Mouse (Mus musculus) natural killer cell, adult 2 months (primary cell): ENCODE results near the gene Ebf4.

Source experiments
- DNase-seq, 2 experiments: peaks; one replicate each; pipeline ENCODE4 v3.0.0; 2022; ENCODE audit warnings: low spot score in 2 of 2

The Ebf4 gene

DNA sequence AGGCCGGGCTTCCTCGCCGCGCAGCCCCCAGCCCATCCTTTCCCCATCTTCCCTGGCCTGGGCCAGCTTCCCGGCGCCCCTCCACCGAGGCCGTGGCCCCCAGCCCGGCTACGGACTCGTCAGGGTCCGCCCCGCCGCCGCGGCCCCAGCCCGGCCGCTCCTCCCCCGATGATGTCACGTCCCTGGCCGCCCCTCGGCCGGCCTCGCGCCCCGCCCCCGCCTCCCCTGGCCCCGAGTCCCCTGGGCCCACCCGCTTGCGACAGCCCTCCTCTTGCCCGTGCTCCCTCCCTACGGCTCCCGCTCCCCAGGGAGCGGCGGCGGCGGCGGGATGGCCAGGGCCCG lies at the start of gene Ebf4:
Gene Ebf4, plus strand, starts transcription at position 234 of the 342 bp plus-strand sequence.
- DNase-seq, result no peak

- peak in 1 of 2 experiments; percentile 3 for DNase-seq
These were observed 48.1 kb upstream of the Ebf4 start for GRCm38 (mm10) chr2:130246912-130247311.

GRCm38 (mm10) chr2:130248226-130248625 lies 46.7 kb upstream of the Ebf4 start:
- no peak for DNase-seq

DNA sequence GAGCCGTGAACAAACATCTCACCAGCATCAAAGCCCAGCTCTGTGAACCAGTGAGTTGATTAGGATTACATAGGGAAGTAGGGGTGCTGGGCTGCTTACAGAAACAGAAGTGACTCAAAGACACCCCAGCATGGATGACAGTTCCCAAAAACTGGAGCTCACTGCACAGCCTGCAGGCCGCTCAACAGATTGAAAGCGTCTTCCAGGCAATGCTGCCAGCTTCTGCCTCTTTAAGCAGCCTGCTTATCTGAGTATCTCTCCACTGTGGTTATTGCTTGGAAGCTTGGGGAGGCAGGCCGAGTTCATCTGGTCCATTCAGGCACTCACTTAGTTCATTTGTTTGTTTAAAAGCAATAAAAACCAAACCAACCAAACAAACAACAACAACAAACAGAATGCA lies 38.2 kb upstream of the Ebf4 start:
- no peak for DNase-seq

DNA sequence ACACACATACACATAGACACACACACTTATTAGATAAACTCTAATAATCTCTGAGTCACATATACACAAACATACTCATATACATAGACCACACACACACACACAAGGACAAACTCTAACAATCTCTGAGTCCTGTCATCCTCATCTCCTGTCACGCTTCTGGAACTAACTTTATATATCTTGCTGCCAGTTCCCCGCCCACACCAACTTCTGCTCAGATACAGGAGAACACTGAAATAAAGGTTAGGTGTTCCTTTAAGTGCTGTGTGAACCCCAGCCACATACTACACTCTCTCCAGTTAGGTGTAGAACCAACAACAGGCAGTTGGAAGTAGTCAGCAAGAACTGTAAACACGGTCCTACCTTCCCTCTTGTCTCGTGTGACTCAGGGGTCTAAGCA lies 34.1 kb upstream of the Ebf4 start:
- no peak for DNase-seq

GRCm38 (mm10) chr2:130261914-130262313 lies 33.1 kb upstream of the Ebf4 start:
- no peak for DNase-seq

- DNase-seq, result no peak
These were observed 32.6 kb upstream of the Ebf4 start for GRCm38 (mm10) chr2:130262398-130262797.

GRCm38 (mm10) chr2:130265520-130265919 lies 29.4 kb upstream of the Ebf4 start:
- no peak for DNase-seq

GRCm38 (mm10) chr2:130268074-130268473 lies 26.9 kb upstream of the Ebf4 start:
- no peak for DNase-seq

GRCm38 (mm10) chr2:130273732-130274131 lies 21.2 kb upstream of the Ebf4 start:
- no peak for DNase-seq

DNA sequence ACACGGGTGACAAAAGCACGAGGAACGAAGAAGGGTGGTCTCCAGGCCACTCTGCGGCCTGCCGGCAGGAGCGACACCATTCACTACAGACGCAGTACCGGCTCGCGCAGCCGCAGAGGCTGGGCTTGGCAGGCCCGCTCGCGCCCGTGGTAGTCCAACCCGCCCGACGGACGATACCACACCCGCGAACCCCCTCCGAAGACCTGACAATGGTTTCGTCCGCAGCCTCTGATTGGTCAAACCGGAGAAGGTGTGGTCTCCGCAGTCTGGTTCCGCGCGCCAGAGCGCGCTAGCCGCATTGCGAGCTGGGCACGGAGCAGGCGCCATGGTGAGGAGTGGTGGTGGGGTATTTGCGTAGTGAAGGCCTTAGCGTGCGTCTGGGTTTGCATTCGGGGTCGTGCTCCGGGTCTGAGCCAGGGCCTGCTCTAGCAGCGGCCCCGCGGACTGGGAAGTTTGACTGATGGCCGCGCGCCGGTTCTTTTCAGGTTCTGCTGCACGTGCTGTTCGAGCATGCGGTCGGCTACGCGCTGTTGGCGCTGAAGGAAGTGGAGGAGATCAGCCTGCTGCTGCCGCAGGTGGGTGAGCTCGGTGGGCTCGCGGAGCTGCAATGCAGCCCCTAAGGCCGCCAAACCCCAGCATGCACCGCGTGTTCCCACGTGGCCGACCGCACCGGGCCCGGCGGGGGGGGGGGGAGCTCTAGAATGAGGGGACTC lies 20.7 kb upstream of the Ebf4 start, which contains the start of gene Nop56:
Gene Nop56, plus strand, starts transcription at position 282 of the 713 bp plus-strand sequence.
- DNase-seq, result peak; percentile 99

- no peak for DNase-seq
These were observed 20.1 kb upstream of the Ebf4 start for GRCm38 (mm10) chr2:130274862-130275261.

DNA sequence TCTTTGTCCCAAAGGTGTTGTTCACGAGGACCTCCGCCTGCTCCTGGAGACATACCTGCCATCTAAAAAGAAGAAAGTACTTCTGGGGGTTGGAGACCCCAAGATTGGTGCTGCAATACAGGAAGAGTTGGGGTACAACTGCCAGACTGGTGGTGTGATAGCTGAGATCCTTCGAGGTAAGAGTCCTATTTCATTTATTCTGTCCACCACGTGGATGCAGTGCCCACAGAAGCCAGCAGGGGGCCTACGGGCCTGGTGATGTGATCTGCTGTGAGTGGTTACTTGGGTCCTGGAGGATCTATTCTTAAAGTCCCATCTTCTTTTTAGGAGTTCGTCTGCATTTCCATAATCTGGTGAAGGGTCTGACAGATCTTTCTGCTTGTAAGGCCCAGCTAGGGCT lies 19.3 kb upstream of the Ebf4 start:
- peak; percentile 60 to 69 for DNase-seq

- no peak for DNase-seq
These were observed 15.3 kb upstream of the Ebf4 start for GRCm38 (mm10) chr2:130279600-130280091.

DNA sequence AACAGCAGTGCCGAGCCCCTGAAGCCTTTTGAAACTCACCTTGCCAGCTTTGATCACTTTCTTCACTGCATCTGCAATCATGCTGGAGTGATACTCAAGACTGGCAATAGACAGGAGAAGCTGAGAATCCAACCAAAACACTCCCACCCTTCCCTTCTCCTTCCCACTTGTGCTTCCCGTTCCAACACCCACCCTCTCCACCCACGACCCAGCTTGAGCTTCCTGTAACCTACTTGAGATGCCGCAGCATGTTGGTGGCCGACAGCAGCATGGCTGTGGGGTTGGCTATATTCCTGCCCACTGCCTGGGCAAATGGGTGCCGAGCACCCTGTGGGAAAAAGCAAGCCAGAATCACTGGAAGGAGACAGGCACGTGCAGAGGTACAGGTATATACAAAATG lies 14.7 kb upstream of the Ebf4 start:
- DNase-seq, result no peak

- DNase-seq, result no peak
These were observed 14.2 kb upstream of the Ebf4 start for GRCm38 (mm10) chr2:130280818-130281217.

- DNase-seq, result peak; percentile 74 to 76
These were observed 10.9 kb upstream of the Ebf4 start, which contains the start of gene Idh3b for GRCm38 (mm10) chr2:130283854-130284654. TSS of gene Idh3b (minus strand) at chr2:130284547.

DNA sequence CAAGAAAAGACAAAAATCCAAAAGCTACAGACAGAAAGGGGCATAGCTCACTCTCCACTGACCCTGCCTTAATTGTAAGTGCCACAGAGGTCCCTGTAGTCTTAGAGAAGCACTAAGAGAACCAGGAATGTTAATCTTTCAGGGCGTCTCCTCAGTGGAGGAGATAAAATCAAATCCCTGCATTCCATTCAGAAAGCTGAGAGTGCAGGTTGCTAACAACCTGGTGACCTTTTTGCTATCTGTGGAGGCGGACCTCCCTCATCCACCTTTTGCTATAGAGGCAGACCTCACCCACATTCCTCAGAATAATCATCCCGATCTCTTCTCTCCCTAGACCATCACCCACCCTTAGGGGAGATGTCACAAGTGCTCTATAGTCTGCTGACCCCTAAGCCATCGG lies 5.9 kb upstream of the Ebf4 start:
- no peak for DNase-seq

DNA sequence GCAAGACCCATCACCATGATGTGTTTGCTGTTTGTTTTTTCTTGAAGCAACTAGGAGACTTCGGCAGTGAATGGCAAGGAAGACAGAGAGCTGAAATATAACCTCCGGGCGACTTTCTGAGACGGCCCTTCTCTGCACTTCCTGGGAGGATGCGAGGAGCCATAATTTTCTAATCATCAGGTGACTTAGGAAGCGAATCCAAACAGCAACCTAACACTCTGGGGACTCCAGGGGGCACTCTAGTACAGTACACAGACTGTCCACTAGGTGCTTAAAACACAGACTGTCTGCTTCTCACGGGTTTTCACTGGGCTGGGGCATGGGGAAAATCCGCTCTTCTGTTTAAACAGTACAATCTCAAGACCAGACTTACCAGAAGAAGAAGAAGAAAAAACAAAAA lies 3.5 kb upstream of the Ebf4 start:
- peak; percentile 44 to 62 for DNase-seq

DNA sequence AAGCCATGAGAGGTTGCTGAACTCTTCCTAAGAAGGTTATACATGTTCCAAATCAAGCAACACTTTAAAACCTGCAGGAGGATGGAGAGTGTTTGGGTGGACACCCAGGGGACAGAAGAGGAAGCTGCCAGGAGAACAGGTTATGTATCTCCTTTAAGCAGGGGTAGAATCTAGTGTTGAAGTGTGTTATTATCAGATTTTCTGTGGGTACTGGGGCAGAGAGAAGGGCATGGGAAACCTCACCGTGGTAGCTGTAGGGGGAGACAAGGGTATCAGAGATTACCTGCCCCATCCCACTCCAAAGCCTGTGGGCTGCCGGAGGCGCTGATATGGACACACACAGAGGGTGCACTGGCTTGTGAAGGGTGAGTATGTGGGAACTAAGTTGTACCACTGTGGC lies 2.0 kb upstream of the Ebf4 start:
- DNase-seq, result no peak

DNA sequence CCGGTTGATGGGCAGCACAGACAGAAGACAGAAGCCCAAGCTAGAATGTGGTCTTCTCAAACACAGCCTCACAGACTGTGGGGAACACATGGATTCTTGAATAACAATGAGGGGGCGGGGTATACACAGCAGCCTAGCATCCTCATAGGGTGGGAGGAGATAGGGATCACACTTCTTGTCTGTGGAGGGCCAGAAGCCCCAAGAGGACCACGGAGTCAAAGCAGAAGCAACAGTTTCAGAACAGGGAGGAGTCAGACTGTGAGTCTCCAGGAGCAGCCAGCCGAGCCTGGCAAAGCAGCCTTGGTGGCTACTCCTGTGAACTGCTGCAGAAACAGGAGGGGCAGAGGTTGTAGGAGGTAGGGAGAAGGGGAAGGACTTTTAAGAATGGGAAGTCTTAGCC lies 1.5 kb upstream of the Ebf4 start:
- DNase-seq, result no peak

- no peak for DNase-seq
These were observed 592 bp upstream of the Ebf4 start for GRCm38 (mm10) chr2:130294218-130294935.
